Mouse (Mus musculus) cerebellum, adult 2 months (tissue): ENCODE data around the gene Glo1. TPM values are rescaled to one million over a fixed set of nuclear protein-coding genes. Genes with fewer than 3 reads are reported as not detected.

Experiments used
- DNase-seq, 2 experiments: peaks; one replicate each; pipeline ENCODE4 v3.0.0; 2021
- H3K27ac ChIP-seq: fragments of 200-500 bp; 2 replicates; pipeline ENCODE4 v1.5.1; 2012; ENCODE audit warnings: low read length, control low read depth, inconsistent platforms; ENCODE audit not compliant: insufficient read depth
- H3K27me3 ChIP-seq: fragments of 200-500 bp; 2 replicates; pipeline ENCODE4 v1.6.1; 2012; ENCODE audit warnings: inconsistent platforms, mild to moderate bottlenecking, low read length, moderate library complexity; ENCODE audit not compliant: control insufficient read depth, insufficient read depth
- H3K4me1 ChIP-seq: fragments of 200-500 bp; 2 replicates; pipeline ENCODE4 v1.6.1; 2011; ENCODE audit warnings: low read length; ENCODE audit not compliant: control insufficient read depth, insufficient read depth
- H3K4me3 ChIP-seq: fragments of 200-500 bp; replicated peaks from 2 replicates; pipeline ENCODE3; 2011; ENCODE audit warnings: mild to moderate bottlenecking, low read depth, low read length, control low read depth; ENCODE audit not compliant: insufficient read depth
- CTCF ChIP-seq: fragments of 200-500 bp; IDR thresholded peaks from 2 replicates; pipeline ENCODE4 v1.5.1; 2011; ENCODE audit warnings: low read depth, mild to moderate bottlenecking, control low read depth, low read length, moderate library complexity, borderline replicate concordance; ENCODE audit not compliant: insufficient read depth
- POLR2A ChIP-seq: fragments of 200-500 bp; IDR thresholded peaks from 2 replicates; pipeline ENCODE4 v1.6.1; 2011; ENCODE audit warnings: low read length, control low read depth, borderline replicate concordance; ENCODE audit not compliant: insufficient read depth
- WGBS: fragments of 180-500 bp; shearing (Covaris S2); methylation state at CpG from one replicate; pipeline ENCODE4 v1.1.7; 2018; 5-methylcytosine and 5-hydroxymethylcytosine counted together
- polyA plus RNA-seq: library from polyadenylated mRNA; depleted of rRNA; stranded (reverse); fragments of >200 nt; gene quantifications from 2 replicates; pipeline ENCODE4 v1.2.3, GENCODE M21; 2012

The Glo1 gene
- polyA plus RNA-seq, 1 experiment, result 165 TPM

- TF ChIP-seq POLR2A (peak; percentile 83), CTCF (no peak)
Observed at GRCm38 (mm10) chr17:30612075-30612859, 14.4 kb downstream of the Glo1 start.

GRCm38 (mm10) chr17:30611221-30612074 lies 15.2 kb downstream of the Glo1 start:
- Histone ChIP-seq H3K27ac (no peak overlapping the region), H3K4me3 (peak overlapping the region; percentile 87), H3K27me3 (no peaks in the 10 kb centered on the region), H3K4me1 (no peaks in the 10 kb centered on the region; the same call in none of the 2 replicates)
- TF ChIP-seq POLR2A (no peak), CTCF (no peak)
- 28% methylated on average over 18 of the region's 18 CpGs for WGBS
- DNase-seq, result no peak

More at GRCm38 (mm10) chr17:30612075-30612859, 14.4 kb downstream of the Glo1 start:
- peak overlapping the region; percentile 87 for H3K4me3 ChIP-seq
- WGBS, result under 1% methylated on average over 34 of the region's 34 CpGs
- H3K4me1 ChIP-seq, result no peaks in the 10 kb centered on the region; the same call in none of the 2 replicates
- no peaks in the 10 kb centered on the region for H3K27me3 ChIP-seq
- H3K27ac ChIP-seq, result peak overlapping the region; percentile 85
- DNase-seq, result peak; percentile 100

- TF ChIP-seq POLR2A (no peak), CTCF (no peak)
- Histone ChIP-seq H3K27me3 (no peaks in the 10 kb centered on the region), H3K4me1 (no peaks in the 10 kb centered on the region; the same call in none of the 2 replicates), H3K27ac (no peak overlapping the region), H3K4me3 (no peak overlapping the region)
- DNase-seq, result no peak
- WGBS, result 52% methylated on average over 1 of the region's 1 CpGs
Observed at GRCm38 (mm10) chr17:30610739-30611138, 15.9 kb downstream of the Glo1 start.

- DNase-seq, result no peak
- Histone ChIP-seq H3K27me3 (no peaks in the 10 kb centered on the region), H3K4me3 (no peak overlapping the region), H3K4me1 (no peaks in the 10 kb centered on the region; the same call in none of the 2 replicates), H3K27ac (no peak overlapping the region)
- TF ChIP-seq CTCF (no peak), POLR2A (no peak)
- 96% methylated on average over 5 of the region's 5 CpGs for WGBS
Observed at GRCm38 (mm10) chr17:30609980-30610307, 16.7 kb downstream of the Glo1 start.

GRCm38 (mm10) chr17:30609305-30609979 lies 17.2 kb downstream of the Glo1 start:
- Histone ChIP-seq H3K4me3 (no peak overlapping the region), H3K4me1 (no peaks in the 10 kb centered on the region; the same call in none of the 2 replicates), H3K27ac (no peak overlapping the region), H3K27me3 (no peaks in the 10 kb centered on the region)
- 76% methylated on average over 16 of the region's 16 CpGs for WGBS
- no peak for TF ChIP-seq POLR2A
- no peak for TF ChIP-seq CTCF
- no peak for DNase-seq

- TF ChIP-seq POLR2A (no peak), CTCF (no peak)
- no peaks in the 10 kb centered on the region for H3K27me3 ChIP-seq
- 60% methylated on average over 8 of the region's 8 CpGs for WGBS
- DNase-seq, result no peak
- no peaks in the 10 kb centered on the region; the same call in none of the 2 replicates for H3K4me1 ChIP-seq
- no peak overlapping the region for H3K4me3 ChIP-seq
- no peak overlapping the region for H3K27ac ChIP-seq
Observed at GRCm38 (mm10) chr17:30607909-30608495, 18.7 kb downstream of the Glo1 start.

- Histone ChIP-seq H3K4me3 (no peak overlapping the region), H3K4me1 (no peaks in the 10 kb centered on the region; the same call in none of the 2 replicates), H3K27ac (no peak overlapping the region), H3K27me3 (no peaks in the 10 kb centered on the region)
- TF ChIP-seq CTCF (no peak), POLR2A (no peak)
- 78% methylated on average over 7 of the region's 7 CpGs for WGBS
- DNase-seq, result no peak
Observed at GRCm38 (mm10) chr17:30607330-30607729, 19.3 kb downstream of the Glo1 start.
